Mouse (Mus musculus) lung, postnatal 0 days (tissue): ENCODE data around the gene Map2k4.

Experiments
- CTCF ChIP-seq: IDR thresholded peaks from 2 replicates; pipeline ENCODE4 v1.5.1; 2016; ENCODE audit warnings: antibody characterized with exemption, mild to moderate bottlenecking
- EP300 ChIP-seq: IDR thresholded peaks from 2 replicates; pipeline ENCODE4 v1.6.1; 2016; ENCODE audit warnings: antibody characterized with exemption, mild to moderate bottlenecking, control low read depth

DNA sequence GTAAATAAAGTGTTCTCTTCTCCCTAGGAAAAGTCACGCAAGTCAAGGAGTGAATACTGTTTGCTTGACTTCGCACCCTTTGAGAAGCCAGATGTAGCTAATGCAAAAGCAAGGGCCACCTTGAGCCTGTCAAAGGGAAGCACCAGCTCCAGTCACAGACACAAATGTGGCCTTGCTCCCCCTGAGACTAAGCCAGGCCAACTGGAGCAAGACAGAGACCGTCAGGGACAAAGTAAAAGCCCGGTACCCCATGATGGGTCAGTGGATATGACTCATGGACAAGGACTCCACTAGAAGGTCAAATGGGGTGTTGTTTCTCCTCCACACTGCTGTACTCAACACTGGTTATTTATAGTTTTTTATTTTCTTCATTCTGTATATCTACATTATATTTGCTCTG is 59.2 kb downstream of the Map2k4 start:
- TF ChIP-seq EP300, result no peak
- no peak for TF ChIP-seq CTCF
